Mouse (Mus musculus): ENCODE measurements around the gene Arid5a. TPM values are rescaled to one million over a fixed set of nuclear protein-coding genes. Genes with fewer than 3 reads are reported as not detected.

Arid5a gene
- total RNA-seq, 2 experiments from 2014 or later = 8.9 to 9.2 TPM

DNA sequence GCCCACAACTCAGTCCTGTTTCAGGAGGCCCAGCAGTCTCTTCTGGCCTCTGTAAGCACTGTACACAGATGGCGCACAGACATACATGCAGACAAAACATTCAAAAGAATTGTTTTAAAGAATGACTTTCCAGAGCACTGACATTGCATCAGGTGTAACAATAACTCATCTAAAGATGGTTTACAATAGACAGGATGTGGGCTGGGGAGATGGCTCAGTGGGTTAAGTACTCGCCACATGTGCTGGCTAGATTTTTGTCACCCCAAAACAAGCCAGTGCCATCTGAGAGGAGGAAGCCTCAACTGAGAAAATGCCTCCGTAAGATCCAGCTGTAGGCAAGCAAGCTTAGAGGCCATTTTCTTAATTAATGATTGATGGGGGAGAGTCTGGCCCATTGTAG lies 13.1 kb upstream of the Arid5a start:
- no peak for DNase-seq

DNA sequence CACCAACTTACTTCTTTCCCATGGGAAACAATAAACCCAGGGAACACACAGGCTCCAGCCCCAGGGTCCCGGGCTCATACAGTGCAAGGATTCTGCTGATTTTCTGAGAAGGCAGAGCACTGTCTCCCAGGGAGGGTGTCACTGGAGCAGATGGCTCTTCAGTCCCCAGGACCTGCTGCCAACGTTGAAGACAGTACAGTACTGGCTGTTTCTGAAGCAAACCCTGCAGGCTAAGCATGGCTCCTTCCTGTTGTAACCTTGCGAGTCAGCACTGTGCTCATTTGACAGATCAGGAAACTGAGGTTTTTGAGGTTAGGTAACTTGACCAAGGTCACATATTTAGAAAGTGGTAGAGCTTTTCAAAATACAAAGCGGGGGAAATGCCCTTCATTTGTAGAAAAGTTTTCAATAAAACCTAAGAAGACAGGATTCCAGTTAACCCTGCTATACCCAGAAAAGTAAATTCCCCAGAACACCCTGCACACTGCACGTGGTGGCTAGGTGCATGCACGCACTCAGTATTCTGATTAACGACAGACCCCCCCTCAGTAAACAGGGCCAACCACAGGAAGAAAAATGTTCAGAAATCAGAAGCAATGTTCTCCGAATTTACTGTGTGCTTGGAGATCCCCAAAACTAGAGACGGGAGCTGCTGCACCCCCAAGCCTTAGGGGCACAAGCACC lies 10.9 kb upstream of the Arid5a start:
- DNase-seq = no peak

DNA sequence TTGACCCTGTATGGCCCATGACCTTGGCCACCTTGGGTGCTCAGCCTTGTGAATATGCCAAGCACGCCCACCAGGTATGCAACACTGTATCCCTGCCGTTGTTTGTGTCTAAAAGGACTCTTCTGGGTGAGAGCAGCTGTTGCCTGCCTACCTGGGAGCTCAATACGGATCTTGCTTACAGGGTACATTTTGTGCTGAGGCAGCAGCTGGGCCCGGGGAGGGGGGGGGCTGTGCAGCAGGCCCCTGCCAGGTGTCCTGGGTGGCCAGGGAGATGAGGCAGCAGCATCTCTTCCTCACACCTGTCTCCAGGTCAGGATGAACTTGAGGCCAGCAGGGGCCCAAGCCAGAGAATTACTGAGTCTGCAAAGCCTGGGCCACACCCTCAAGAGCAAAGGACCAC lies 9.4 kb upstream of the Arid5a start:
- no peak for DNase-seq

DNA sequence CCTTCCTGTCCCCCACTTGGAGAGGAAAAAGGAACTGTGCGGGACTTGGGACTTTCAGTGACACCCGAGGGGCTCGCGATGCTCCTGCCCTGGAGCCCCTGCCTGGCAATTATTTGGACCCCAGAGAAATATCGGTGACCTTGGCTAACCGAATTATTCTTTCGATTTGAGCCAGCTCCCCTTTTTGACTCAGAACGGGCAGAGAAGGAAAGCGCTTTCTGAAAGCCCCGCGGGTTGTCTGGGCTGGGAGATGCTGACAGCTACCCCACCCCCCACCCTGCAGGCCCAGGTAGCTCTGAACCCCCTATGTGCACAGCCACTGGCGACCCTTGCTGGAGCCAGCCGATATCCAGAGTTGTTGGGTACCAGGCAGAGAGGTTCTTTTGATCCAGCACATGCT lies 8.4 kb upstream of the Arid5a start:
- DNase-seq = no peak

DNA sequence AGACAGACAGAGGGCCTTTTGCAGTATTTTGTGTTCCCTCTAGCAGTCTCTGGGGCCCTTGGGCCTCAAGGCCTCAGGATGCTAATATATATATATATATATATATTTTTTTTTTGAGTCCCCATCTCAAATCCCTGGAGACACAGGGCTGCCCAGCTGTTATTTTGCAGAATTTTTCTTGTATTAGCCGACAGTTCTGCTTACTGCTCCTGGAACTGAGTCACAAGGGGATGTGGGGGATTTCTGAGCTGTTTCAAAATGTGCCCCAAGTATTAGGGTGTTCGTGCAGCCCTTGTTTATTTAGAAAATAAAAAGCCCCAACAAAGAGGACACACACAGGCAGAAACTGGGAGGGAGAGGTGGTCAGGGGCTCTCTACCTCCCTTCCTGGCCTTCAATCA lies 7.9 kb upstream of the Arid5a start:
- no peak for DNase-seq

DNA sequence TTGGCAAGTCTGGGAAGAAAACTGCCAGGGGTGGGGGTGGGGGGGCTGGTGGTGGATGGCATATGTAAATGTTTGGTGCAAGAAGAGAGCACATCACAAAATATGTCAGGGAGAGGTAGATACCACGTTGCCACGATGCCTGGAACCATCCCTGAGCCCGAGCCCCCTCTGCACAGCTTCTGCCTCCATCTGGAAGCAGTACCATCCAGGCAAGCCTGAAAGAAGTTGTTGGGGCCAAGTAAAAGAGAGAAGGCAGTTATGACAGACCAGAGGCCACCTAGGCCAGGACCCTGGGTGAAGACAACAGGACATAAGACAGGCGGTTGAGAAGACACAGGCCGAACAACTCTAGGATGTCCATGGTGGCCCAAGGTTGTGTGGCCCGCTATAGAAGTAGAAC lies 7.0 kb upstream of the Arid5a start:
- no peak for DNase-seq

DNA sequence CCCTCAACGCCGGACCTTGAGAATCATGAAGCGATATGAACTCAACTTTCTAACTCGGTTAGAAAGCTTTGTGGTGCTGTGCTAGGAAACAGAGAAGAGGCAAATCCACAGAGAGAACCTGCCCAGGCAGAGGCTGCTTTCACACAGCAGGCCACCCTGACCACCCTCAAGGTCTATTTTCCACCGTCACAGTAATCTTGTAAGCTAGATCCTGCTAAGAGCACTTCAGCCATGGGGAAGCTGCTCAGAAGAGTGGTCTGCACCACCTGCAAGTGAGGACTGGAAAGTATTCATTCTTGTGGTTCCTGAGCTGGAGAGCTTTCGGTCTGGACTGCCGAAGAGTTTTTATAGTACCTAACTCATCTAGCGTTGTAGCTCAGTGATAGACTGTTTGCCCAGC lies 5.3 kb upstream of the Arid5a start:
- DNase-seq = no peak

DNA sequence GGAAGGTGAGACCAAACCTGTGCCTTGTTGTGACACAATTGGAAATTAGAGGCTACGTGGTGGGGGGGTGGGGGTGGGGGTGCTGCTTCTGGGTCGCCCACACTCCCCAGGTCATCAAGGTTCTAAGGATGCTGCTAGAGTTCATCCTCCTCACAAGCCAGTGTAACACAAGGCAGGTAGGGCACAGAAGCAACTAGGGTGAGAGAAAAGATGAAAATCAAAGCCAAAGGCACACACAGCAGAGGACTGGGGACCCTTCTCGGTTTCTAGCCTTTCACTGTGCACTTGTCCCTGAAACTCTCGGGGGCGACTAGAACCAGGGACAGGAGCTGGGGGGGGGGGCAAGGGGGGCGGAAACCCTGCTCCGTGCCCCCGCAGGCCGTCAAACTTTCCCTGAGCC lies 4.6 kb upstream of the Arid5a start:
- DNase-seq = no peak

DNA sequence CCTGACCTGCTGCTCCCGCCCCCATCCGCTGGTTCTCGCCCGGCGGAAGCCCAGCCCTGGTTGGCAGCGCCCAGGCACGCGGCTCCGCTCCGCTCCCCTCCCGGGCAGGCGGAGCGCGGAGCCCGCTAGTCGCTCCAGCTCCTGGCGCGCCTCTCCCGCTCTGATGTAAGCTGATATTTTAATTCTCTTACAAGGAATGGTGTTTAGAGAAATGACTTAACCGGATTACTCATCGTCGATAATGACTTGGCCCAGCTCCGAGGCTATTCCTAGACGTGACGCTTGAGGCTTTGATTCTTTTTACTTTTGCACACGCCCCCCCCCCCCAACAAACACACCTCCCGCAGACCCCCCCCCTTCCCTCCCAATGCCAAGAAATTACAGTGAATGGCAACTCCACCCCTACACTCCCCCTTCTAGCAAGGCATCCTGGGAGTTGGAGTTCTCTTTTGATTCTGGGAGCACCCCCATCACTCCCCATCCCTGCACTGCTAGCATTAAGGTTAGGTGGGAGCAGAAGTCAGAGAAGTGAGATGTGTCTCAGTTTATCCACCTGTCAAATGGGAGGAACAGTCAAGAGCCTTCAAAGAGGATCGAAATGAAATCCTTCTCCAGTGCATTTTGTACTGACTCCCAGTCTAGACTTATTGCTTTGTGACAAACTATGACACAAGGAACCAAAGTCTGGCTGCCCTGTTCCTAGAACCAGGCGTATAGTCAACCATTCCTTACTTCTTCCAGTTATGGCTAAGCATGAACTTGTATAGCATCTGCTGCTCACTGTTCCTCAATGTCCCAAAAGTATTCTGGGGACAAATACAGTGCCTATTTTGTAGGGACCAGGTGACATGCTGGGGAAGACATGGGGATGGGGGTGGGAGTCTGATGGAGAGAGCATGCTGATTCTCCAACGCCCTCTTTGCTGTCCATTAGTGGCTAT lies 3.9 kb upstream of the Arid5a start:
- DNase-seq = peak; percentile 78

DNA sequence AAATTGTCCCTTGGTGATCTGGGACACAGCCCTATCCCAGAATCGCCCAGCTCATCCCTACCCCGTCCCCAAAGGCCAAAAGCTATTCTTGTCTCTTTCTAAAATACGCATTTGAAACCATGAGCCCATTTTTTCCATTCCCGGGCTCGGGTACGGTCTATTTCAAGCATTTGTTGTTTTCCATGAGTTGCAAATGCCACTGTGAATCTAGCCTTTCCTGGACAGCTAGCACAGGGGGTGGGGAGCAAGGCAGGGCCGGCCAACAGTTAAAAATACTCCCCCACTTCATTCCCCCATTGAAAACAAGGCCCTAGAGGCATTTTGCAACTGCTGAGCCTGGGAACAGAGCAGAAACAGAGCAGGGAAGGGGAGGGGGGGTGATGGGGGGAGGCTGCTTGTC lies 2.8 kb upstream of the Arid5a start:
- DNase-seq = no peak

DNA sequence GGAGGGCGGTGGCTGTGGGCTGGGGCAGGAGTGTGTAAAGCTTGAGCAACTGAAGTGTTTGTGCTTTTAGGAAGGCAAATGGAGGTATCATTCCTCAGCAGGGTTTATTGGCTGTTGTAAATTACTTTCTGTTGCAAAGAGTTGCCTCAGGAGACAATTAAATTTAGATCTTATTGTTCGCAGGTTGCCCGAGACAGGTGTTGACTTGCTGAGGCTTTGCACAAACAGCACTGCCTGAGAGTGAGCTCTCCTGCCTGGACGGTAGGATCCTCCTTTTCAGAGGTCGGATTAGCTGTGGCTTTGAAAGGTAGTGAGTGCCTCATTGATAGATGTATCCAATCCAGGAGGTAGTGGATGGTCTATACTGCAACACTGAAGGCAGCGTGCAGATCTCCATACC lies 1.4 kb upstream of the Arid5a start:
- DNase-seq = no peak

DNA sequence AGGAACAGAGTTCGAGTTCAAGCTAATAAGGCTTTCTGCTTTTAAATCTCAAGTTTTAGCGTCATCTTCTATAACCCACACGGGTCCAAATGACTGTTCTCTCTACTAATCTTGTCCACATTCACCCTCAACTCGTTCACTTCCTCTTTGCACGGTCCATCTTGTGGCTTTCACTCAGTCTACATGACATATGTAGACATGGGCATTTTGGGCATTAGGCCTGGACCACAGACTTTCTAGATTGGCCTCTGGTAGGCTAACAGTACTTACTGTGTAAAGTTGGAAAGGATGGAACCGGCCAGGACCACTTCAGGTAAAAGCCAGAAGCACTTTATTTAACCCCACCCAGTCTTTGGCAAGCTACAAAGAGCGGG lies 425 bp upstream of the Arid5a start:
- no peak for DNase-seq

DNA sequence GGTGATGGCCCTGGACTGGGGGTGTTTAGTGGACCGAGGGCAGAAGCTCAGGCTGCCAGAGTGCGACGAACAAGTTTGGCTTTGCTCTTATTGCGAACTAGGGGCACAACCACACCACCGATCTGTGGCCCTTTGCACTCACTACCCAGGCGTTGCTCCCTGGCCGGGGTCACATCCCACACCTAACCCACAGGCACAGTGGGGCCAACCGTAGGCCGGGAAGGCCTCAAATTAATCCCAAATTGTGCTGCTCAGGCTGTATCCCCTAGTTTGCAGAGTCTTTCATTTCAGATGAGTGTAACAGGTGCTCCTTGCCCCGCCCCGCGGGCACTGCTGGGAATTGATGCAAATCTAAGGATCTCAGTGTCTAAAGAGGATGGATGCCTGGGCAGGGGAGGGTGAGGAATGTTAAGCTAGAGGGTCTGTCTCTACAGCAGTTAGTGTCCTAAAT lies 943 bp downstream of the Arid5a start:
- DNase-seq = no peak

DNA sequence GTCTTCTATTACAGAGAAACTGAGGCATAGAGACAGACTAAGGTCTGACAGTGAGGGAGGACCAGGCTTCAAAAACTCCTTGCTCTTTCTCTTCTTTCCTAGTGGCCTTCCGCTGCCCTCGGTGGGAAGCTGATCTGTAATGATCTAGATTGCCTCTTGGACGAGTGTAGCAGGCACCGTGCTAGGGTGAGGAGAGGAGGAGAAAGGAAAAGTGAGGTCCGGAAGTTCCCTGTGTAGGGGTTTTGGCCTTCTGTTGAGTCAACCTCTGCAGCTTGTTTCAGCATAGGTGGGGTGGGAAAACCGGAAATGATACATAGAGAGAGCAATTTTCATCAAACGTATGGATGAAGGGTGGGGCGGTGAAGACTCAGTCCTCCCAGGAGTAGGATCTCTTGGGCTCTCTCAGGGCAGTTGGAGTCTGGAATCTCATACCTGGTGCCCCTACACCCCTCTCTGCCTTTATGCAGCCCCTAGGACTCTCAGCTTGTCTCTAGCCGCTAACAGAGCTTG lies 1.5 kb downstream of the Arid5a start:
- DNase-seq = no peak

DNA sequence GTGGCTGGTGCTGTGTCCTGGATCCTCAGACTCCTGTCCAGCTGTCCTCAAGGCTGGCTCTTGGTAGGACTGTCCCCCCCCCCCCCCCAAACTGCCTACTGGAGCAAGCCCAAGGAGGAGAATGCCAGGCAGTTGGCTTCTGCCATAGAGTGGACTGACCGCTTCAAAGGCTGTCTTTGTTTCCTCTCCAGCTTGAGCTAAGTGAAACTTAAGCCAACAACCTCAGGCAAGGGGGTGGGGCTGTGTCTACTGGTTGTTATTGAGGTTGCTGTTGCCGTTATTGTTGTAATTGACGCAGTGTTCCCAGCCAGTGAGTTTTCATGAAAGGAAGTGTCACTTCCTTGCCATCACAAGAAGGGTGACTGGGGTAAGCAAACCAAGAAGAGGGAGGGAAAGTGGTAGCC lies 2.0 kb downstream of the Arid5a start:
- no peak for DNase-seq

DNA sequence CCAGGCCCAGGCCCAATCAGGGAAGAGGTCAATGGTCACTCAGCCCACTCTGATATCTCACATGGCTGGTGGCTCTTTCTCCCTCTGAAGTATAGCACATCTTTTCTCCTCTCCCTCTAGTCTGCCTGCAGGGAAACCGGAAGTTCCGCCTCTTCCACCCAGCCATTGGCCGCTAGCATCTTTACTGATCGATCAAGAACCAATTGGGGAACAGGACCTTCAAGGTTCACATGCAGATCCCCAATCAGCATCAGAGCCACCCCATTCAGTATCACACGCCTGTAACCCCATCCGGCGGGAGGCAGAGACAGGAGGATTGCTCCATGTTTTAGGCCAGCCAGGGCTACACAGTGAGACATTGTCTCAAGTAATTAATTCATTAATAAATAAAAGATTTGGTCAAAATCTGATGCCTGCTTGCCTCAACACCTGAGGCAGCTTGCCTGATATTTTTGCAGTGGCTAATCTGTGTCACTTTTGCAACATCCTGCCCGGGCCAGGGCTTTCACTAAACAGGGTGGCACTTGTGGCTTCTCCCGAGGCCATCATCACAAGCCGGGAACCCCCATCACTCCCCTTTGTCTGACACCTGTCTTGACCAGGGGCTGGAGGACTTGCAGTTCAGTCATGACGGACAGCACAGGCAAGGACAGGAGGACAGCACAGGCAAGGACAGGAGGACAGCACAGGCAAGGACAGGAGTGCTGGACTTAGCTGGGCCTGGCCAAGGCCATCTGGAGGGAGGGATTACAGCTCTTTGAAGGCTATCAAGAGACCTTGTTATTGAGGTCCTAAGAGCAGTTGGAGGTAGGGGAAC lies 7.6 kb downstream of the Arid5a start:
- peak; percentile 39 for DNase-seq

DNA sequence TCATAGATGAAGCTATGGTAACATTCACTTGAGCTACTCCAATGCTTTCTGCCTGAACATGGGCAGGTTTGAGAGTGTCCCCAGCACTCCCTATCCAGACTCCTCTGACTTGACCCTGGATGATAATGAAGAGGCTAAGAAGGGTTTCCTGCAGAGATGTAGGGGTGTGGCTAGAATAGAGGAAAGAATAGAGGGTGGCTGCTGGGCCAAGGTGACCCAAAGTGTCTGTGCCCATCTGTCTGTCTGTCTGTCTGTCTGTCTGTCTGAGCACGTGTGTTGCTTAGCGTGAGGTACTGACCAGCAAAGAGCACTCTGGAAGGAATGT lies 8.2 kb downstream of the Arid5a start:
- no peak for DNase-seq

DNA sequence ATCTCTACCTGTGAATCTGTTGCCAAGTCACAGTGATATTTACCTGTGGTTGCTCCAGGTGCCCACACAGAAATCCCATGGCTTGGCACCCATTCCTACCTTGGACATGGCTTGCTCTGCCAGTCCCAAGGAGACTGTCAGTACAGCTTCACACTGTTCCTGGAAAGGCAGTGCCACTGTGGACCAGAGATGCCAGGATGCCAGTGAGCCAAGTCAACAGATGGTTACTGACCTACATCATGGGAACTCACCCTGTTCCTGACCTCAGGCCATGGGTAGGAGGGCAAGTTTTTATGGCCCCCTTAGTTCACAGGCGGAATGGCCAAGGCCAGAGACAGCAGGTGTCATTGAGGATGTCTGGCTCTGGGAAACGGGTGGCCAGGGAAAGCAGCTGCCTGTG lies 13.6 kb downstream of the Arid5a start:
- DNase-seq = no peak

DNA sequence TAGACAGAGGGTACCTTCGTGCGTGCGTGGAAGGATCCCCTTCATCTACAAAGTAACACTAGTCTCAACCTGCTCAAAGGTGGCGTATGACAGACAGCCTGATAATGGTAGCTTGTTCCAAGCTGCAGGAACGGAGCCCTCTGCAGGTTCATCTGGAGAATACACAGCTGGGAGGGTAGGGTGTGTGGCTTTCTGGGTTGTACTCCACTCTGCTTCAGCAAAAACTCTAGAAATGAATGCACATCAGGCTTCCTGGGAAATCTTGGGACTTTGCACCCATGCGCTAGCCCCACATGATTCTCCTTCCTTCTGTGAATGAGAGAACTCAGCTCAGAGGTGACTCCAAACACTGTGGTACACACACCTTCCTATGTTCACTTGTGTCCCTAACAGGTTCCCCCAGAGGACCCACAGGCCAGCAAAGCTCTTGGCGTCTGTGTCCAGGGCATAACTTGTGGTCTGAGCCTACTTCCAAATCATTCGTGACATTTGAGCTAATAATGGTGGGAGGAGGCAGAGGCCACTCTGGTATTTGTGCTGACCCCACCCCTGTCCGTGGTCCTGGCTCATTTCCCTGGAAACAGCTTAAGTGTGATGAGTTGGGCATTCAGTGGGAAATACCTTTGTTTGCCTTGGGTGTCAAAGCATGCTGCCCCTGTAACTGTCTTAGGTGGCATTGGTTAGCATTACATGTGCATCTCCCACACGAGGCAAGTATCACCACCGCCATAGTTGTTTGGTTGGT lies 14.5 kb downstream of the Arid5a start:
- DNase-seq = no peak

DNA sequence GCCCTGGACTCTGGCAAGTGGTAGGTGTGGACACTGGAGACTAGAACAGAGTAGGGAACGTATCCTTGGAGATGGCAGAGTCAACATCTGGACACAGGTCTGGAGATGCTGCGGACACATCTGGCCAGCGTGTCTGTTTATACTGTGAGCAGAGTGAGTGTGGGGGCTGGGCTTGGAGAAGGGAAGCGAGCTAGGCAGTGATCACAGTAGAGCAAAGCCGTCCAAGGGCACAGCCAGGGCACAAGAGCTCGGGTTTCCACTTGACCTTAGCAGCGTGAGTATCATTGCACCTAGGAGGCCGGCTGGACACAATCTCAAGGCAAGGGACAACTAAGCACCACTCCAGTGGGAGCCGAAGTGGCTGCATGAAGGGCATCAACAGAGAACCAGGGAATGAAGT lies 15.5 kb downstream of the Arid5a start:
- DNase-seq = no peak

DNA sequence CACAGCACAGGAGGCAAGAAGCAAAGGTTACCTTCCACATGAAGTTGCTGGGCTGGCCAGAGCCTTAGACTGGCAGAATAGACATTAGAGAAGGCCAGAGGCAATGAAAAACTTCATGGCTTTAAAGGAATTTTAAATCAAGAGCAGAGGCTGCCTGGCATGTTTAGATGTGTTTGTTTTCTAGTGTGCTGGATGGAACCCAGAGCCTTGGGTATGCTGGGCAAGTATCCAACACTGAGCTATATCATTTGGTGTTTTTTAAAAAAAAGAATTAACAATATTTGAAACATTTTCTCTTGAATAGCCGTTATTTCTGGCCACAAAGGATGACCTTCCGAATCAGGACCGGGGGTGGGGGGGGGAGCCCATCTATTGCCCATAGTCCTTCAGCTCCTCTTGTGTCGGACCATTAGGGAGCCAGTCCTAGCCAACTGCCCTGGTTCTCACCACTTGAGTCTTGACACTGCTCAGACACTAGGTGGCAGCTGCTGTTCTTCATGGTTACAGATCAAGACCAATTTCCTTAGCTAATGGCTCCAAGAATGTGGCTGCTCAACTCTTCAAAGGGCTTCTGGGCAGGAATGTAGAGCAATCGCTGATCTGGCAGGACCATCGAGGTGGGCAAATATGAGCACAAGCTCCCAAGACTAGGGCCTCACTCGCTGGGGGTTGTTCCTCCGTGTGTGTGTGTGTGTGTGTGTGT lies 16.4 kb downstream of the Arid5a start:
- DNase-seq = peak; percentile 60

Measured in adrenal gland, postnatal 10 days (tissue).